In genomic region chr9:74045936-74046335, GRCm38 (mm10) we compare ENCODE assay signal across 9 mouse cellular contexts.
DNase-seq lines count a peak whose midpoint lies in the region; ATAC-seq lines count a peak whose summit lies in the region.
"Had no signal": no experiment of that assay in that cellular context is flagged by ENCODE, and none has a peak within 500 bp of the region (broad histone marks: within the 10 kb centered on the region; RNA-seq: fewer than 3 reads in every experiment).

No protein-coding gene starts in this region.

- peak; percentile 48; the same call in 1 of the 2 replicates for ATAC-seq in forebrain, embryonic 13.5 days

- H3K27ac ChIP-seq in forebrain, embryonic 13.5 days = no peak overlapping the region
- H3K27ac ChIP-seq in forebrain, embryonic 10.5 days = no peak overlapping the region
- H3K27ac ChIP-seq: kidney, postnatal 0 days had no signal

- no peak for DNase-seq in forebrain, embryonic 10.5 days (ENCODE audit: extremely low spot score, low spot score)
- DNase-seq in Muller cell, postnatal 12 days (ENCODE audit: inconsistent ontology term) = peak; percentile 59
- DNase-seq in heart, postnatal 10 days = peak; percentile 50 to 62
- peak; percentile 27 for DNase-seq in lung, postnatal 25 days (ENCODE audit: low spot score)
- DNase-seq in layer of hippocampus, adult 18-20 months (ENCODE audit: low spot score in 2 of 2) = no peak
- no peak for DNase-seq in right cerebral cortex, postnatal 10 days (ENCODE audit: low spot score in 2 of 2)
- no peak for DNase-seq in embryo, embryonic 10.5 days (ENCODE audit: low spot score)

- H3K4me3 ChIP-seq in forebrain, embryonic 13.5 days = no peak overlapping the region
- H3K4me3 ChIP-seq in forebrain, embryonic 10.5 days = no peak overlapping the region

- intact Hi-C loops in heart, postnatal 10 days (cut with DNase I) = no loop called here

- no peak overlapping the region for H3K9ac ChIP-seq in forebrain, embryonic 13.5 days

- no peaks in the 10 kb centered on the region for H3K36me3 ChIP-seq in forebrain, embryonic 13.5 days (ENCODE audit: poor library complexity, severe bottlenecking)
- no peaks in the 10 kb centered on the region for H3K36me3 ChIP-seq in forebrain, embryonic 10.5 days (replicated peaks)

- no peaks in the 10 kb centered on the region for H3K4me1 ChIP-seq in forebrain, embryonic 13.5 days
- no peaks in the 10 kb centered on the region for H3K4me1 ChIP-seq in forebrain, embryonic 10.5 days

- no peak overlapping the region for H3K4me2 ChIP-seq in forebrain, embryonic 13.5 days

- H3K9me3 ChIP-seq in forebrain, embryonic 13.5 days (replicated peaks) = no peaks in the 10 kb centered on the region
- H3K9me3 ChIP-seq in forebrain, embryonic 10.5 days = no peaks in the 10 kb centered on the region

- H3K27me3 ChIP-seq in forebrain, embryonic 13.5 days = no peaks in the 10 kb centered on the region
- no peaks in the 10 kb centered on the region for H3K27me3 ChIP-seq in forebrain, embryonic 10.5 days (ENCODE audit: poor library complexity, severe bottlenecking)

- 42% methylated on average over 3 of the region's 3 CpGs for WGBS in forebrain, embryonic 13.5 days
- WGBS in forebrain, embryonic 10.5 days = 86% methylated on average over 3 of the region's 3 CpGs

Comparison
In these comparisons a context has a peak if more than half of its experiments do, and no peak if none do; other contexts are left out.
1. DNase-seq: peak in Muller cell, postnatal 12 days (single experiment), heart, postnatal 10 days (2 of 2) and lung, postnatal 25 days (single experiment); none in forebrain, embryonic 10.5 days (single experiment), layer of hippocampus, adult 18-20 months (0 of 2), right cerebral cortex, postnatal 10 days (0 of 2) and embryo, embryonic 10.5 days (single experiment).